Mouse (Mus musculus) fat pad, adult 2 months (tissue): ENCODE measurements around the gene Pspn.

ENCODE experiments used
- DNase-seq: peaks from one replicate; pipeline ENCODE4 v3.0.0-alpha.2; 2011; ENCODE audit warnings: low read depth, low spot score; ENCODE audit errors: extremely low read depth

The Pspn gene

DNA sequence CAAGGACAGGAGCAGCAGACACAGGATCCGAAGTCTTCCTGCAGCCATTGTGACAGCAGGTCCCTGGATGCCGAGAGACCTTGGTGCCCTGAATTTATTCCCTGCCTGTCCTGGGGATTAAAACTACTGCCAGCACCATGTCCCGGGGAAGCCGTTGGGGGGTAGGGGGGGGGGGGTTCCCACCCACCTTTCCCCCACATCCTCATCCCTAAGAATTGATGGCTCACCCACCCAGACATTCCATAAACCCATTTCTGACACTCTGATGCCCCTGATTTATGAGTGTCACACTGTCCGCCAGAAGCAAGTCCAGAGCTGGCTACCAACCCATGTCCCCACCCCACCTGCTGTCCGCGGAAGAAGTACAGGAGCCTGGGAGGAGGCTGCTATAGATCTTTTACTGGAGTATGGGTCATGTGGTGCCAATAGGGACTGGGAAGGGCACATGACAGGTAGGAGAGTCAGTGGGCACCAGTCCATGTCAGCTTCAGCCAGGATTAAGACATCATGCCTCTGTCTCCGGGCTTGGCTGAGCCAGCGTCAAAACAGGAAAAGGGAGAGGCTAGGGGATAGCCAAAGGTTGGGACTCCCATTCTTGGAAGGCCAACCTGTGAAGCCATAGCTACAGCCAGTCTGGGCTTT is at the start of gene Pspn:
Gene Pspn, minus strand, starts transcription at position 51 of the 642 bp plus-strand sequence.
- DNase-seq: no peak

DNA sequence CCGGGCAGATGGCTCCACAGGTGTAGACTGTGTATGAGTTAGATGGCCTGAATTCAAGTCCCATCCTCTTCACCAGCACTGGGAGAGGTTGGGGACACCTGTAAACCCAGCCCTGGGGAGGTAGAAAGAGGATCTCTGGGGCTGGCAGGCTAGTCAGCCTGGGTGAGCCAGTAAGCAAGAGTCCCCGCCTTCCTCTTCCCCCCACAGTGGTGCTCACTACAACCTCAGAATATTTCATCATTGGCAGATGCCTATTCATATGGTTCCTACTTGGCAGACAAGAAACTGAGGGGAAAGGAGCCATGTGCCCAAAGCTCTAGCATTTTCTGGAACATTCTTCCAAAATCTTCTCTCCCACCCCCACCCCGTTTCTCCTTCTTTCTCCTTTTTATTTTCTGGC is 49.0 kb upstream of the Pspn start:
- no peak for DNase-seq

DNA sequence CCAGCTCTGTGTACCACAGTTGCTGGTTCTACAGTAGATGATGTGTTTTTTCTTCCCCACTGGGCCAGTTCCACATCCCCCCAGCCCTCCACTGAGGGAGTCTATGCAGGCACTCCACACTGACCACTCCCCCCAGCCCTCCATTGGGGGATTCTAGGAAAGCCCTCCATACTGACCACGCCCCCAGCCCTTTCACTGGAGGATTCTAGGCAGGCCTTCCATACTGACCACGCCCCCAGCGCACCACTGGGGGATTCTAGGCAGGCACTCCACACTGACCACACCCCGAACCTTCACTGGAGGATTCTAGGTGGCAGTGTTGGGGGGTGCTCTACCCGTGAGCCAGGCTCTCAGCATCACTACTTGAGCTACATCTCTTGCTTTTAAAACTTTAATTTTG is 47.6 kb upstream of the Pspn start:
- no peak for DNase-seq

- DNase-seq: no peak
Measured at GRCm38 (mm10) chr17:57041554-57041953, 41.7 kb upstream of the Pspn start, which contains the start of gene Slc25a41. Slc25a41 (minus strand) TSS chr17:57041654.

- no peak for DNase-seq
Measured at GRCm38 (mm10) chr17:57038978-57039377, 39.2 kb upstream of the Pspn start.

GRCm38 (mm10) chr17:57032854-57033253 is 33.0 kb upstream of the Pspn start:
- DNase-seq: no peak

- DNase-seq: peak; percentile 100
Measured at GRCm38 (mm10) chr17:57031661-57032420, 32.0 kb upstream of the Pspn start.

- DNase-seq: no peak
Measured at GRCm38 (mm10) chr17:57030931-57031660, 31.3 kb upstream of the Pspn start, which contains the start of gene Khsrp. Khsrp (minus strand) TSS chr17:57031522.

- DNase-seq: no peak
Measured at GRCm38 (mm10) chr17:57029691-57030090, 29.9 kb upstream of the Pspn start.

DNA sequence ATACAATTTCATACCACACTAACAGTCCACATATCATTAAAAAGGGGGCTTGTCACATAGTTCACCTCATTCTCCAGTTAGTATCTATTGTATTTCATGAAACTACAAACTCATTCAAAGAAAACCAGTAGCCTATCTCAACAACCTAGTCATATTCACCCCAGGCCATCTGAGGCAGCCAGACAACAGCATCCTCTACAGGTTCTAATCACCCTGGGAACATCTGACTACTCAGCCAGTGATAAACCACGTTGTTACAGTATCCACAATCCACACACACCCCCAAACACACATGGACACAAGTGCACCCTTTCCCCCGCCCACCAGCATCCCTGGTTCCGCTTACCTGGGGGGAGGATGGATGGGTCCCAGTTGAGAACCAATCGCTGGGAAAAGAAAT is 27.7 kb upstream of the Pspn start:
- no peak for DNase-seq

- no peak for DNase-seq
Measured at GRCm38 (mm10) chr17:57020960-57021359, 21.1 kb upstream of the Pspn start.

- no peak for DNase-seq
Measured at GRCm38 (mm10) chr17:57019693-57020092, 19.9 kb upstream of the Pspn start.

- DNase-seq: no peak
Measured at GRCm38 (mm10) chr17:57012245-57012795, 12.5 kb upstream of the Pspn start.

- DNase-seq: peak; percentile 70
Measured at GRCm38 (mm10) chr17:57011236-57012141, 11.7 kb upstream of the Pspn start, which contains the start of the genes Gtf2f1 and Gm17949. Gtf2f1 (minus strand) TSS chr17:57011288. Gm17949 (plus strand) TSS chr17:57011469.

DNA sequence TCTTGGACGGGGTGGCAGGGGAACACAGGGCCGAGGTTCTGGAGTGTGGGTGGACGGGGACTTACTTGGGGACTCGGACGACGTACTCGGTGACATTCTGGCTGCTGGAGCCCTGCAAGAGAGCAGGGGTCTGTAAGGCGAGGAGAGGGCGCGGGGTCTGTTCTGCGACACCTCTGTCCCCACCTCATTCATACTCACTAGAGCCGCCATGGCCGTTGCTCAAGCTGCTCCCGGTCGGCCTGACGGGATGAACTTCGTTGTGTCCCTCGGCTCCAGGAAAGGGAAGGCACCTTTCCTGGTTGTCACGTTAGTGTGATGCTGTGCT is 11.1 kb upstream of the Pspn start:
- DNase-seq: no peak

DNA sequence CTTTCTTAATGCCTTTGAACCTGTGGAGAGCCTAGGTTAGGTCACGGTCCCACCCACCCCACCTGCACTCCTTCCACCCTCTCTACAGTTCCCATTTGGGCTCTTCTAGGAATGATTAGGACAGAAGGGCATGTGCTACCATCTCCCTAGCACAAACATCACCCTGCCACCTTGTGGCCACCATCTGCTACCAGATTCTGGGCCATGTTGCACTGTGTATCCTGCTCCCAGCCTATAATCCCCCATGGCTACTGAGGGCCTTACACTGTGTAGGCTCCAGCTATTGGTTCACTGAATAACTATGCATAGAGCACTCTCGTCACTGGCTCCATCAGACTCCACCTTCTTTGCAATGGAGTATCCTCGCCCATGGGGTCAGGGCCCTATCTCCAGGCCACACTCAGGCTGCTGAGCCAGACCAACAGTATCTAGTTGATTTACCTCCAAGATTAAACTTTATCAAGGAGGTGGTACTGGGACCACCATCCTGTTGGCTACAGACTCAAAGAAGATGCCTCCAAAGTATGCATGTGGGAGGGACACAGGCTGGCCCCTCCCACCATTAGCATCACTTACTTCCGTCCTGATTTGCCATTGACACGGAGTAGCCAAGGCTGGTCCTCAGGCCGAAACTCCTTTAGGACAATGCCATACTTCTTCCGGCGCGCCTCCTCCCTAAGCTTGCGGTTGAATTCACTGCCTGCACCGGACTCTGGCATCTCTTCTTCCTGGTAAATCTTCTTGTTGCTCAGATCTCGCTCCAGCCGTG is 7.5 kb upstream of the Pspn start:
- no peak for DNase-seq

DNA sequence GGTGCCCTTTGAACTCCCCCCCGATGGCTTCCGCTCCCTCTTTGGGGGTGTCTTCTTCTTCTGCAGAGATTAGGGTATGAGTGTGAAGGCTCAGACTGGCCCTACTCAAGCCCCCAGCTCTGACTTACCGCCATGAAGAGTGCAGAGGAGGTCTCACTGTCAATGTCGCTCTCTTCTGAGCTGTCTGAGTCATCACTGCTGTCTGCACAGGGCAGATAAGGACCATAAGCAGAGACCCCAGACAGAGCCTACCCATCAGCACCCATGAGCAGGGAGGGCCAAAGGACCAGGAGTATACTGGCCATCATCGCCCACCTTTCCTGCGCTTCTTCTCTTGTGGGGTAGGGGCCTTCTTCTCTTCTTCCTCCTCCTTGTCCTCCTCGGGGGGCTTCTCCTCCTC is 4.2 kb upstream of the Pspn start:
- DNase-seq: no peak

DNA sequence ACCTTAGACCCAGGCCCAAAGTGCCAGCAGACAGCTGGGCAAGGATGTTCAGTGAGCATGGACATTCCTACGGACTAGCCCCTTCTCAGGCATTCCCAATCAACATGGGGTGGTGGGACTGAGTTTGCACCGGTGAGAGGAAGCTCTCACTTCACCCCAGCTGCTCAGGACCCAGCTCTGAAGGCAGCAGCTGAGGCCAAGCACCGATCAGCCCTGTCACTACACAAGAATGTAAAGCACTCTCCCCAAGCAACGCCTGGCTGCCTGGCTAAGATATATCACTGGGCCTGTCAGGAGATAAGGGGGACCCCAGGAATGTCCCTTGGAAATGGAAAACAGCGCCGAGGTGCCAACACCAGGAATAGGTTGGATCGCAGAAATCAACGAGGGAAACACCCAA is 1.4 kb upstream of the Pspn start:
- no peak for DNase-seq

DNA sequence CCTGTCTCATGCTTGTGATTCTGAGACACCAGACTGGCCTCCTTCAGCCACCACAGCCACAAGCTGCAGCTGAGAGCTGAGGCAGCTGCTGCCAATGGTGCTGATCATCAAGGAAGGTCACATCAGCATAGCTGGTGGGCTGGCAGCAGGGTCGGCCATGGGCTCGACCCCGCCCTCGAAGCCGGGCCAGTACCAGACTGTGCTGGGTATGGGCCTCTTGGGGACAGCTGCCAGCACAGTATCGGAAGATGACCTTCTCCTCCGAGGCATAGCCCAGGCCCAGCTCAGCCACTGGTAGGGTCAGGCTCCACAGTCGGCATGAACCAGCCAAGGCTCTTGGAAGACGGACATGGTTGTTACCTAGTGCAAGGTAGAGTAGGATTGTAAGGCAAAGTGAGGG is 404 bp downstream of the Pspn start:
- DNase-seq: no peak
